Mouse (Mus musculus) T-helper 1 cell (primary cell): ENCODE measurements around the gene Tinf2.

ENCODE experiments used
- in situ Hi-C: fragments of 300-600 bp; cut with MboI, MseI; formaldehyde crosslinking; loops from one replicate; pipeline ENCODE4 v1.15.1; 2025; ENCODE audit warnings: high pct_unique_total_duplicates

The Tinf2 gene

GRCm38 (mm10) chr14:55707397-55707796 is 25.8 kb upstream of the Tinf2 start:
- in situ Hi-C loops: loop anchor here (25.0 kb wide), 1 partner anchor 855 kb away; no protein-coding TSS in a partner anchor

GRCm38 (mm10) chr14:55706051-55706600 is 24.5 kb upstream of the Tinf2 start:
- in situ Hi-C loops: loop anchor here (25.0 kb wide), 1 partner anchor 856 kb away; no protein-coding TSS in a partner anchor

GRCm38 (mm10) chr14:55702761-55703160 is 21.1 kb upstream of the Tinf2 start:
- in situ Hi-C loops: loop anchor here (25.0 kb wide), 1 partner anchor 860 kb away; no protein-coding TSS in a partner anchor

GRCm38 (mm10) chr14:55701131-55701530 is 19.5 kb upstream of the Tinf2 start:
- in situ Hi-C loops: loop anchor here (25.0 kb wide), 1 partner anchor 861 kb away; no protein-coding TSS in a partner anchor

- in situ Hi-C loops: no loop called here
Measured at GRCm38 (mm10) chr14:55697226-55697625, 15.6 kb upstream of the Tinf2 start.

GRCm38 (mm10) chr14:55689433-55689832 is 7.8 kb upstream of the Tinf2 start:
- in situ Hi-C loops: no loop called here

GRCm38 (mm10) chr14:55682118-55682493 is 486 bp upstream of the Tinf2 start:
- in situ Hi-C loops: loop anchor here (5.0 kb wide), 1 partner anchor 60 kb away; no protein-coding TSS in a partner anchor

GRCm38 (mm10) chr14:55677615-55678014 is 4.0 kb downstream of the Tinf2 start:
- in situ Hi-C loops: no loop called here

- in situ Hi-C loops: no loop called here
Measured at GRCm38 (mm10) chr14:55672741-55673060, 8.9 kb downstream of the Tinf2 start.

GRCm38 (mm10) chr14:55671833-55672740 is 9.5 kb downstream of the Tinf2 start, which contains the start of the genes Gmpr2 and Nedd8:
Gene Gmpr2 (plus strand): TSS chr14:55671941.
Gene Nedd8 (minus strand): TSS chr14:55672124.
- in situ Hi-C loops: no loop called here

- in situ Hi-C loops: no loop called here
Measured at GRCm38 (mm10) chr14:55671486-55671832, 10.2 kb downstream of the Tinf2 start.

GRCm38 (mm10) chr14:55660636-55661035 is 21.0 kb downstream of the Tinf2 start:
- in situ Hi-C loops: no loop called here

GRCm38 (mm10) chr14:55659960-55660573 is 21.6 kb downstream of the Tinf2 start, which contains the start of gene Mdp1:
Gene Mdp1 (minus strand): TSS chr14:55660508.
- in situ Hi-C loops: no loop called here

GRCm38 (mm10) chr14:55658011-55658410 is 23.6 kb downstream of the Tinf2 start:
- in situ Hi-C loops: no loop called here

GRCm38 (mm10) chr14:55656935-55657334 is 24.7 kb downstream of the Tinf2 start:
- in situ Hi-C loops: no loop called here

- in situ Hi-C loops: no loop called here
Measured at GRCm38 (mm10) chr14:55651528-55651927, 30.1 kb downstream of the Tinf2 start.

- in situ Hi-C loops: no loop called here
Measured at GRCm38 (mm10) chr14:55649884-55650283, 31.7 kb downstream of the Tinf2 start, which contains the start of gene Tssk4. Gene Tssk4 (plus strand): TSS chr14:55650184.

GRCm38 (mm10) chr14:55644261-55644888 is 37.2 kb downstream of the Tinf2 start:
- in situ Hi-C loops: no loop called here

- in situ Hi-C loops: no loop called here
Measured at GRCm38 (mm10) chr14:55643060-55643907, 38.3 kb downstream of the Tinf2 start, which contains the start of gene Tm9sf1. Gene Tm9sf1 (minus strand): TSS chr14:55643806.

- in situ Hi-C loops: no loop called here
Measured at GRCm38 (mm10) chr14:55642679-55643059, 39.0 kb downstream of the Tinf2 start.

GRCm38 (mm10) chr14:55641291-55641690 is 40.3 kb downstream of the Tinf2 start:
- in situ Hi-C loops: no loop called here
